Mouse (Mus musculus): ENCODE measurements around the gene Man1a.

Man1a gene

DNA sequence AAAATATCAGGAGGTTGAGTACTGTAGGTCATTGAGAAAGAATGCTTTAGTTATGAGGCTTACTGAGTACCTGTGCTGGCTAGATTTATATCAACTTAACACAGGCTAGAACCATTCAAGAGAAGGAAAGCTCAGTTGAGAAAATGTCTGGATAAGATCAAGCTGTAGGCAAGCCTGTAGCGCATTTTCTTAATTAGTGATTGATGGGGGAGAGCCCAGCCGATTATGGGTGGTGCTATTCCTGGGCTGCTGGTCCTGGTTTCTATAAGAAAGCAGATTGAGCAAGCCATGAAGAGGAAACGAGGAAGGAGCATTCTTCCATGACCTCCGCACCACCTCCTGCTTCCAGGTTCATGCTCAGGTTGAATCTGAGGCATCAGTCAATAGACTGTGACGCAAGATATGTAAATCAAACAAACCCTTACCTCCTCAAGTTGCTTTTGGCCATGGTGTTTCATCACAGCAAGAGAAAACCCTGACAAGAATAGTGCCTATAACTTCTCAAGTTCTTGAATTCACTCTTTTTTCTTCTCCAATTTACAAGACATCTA is 58.4 kb downstream of the Man1a start:
- no peak for DNase-seq (ENCODE audit: extremely low read depth, low read depth)

DNA sequence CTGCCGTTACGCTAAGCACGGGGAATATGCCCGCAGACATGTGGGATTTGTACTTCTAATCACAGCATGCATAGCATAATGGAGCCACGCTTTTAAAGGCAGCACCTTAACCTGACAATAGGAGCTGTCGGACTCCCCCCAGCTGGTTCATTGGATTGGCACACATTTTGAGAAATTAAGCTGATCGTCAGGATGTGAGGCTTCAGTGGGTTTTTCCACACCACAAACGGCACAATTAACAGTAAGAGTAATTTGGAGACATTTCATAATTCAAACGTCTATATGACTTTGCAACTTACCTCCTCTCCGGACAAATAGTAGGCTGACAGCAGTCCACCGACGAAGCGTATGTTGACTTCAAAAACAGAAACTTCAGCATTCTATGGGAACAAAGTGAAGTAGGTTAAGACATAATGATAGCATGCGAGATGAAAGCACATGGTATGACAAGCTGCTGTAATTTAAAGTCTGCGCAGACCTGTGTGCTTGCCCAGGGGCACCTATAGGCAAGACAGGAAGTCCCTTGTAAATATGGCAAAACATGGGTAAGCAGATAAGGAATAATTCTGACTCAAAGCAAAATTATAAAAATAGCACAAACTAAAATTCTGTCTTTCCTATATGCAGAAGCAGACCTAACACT is 62.2 kb downstream of the Man1a start:
- no peak for DNase-seq (ENCODE audit: extremely low read depth, low read depth)

DNA sequence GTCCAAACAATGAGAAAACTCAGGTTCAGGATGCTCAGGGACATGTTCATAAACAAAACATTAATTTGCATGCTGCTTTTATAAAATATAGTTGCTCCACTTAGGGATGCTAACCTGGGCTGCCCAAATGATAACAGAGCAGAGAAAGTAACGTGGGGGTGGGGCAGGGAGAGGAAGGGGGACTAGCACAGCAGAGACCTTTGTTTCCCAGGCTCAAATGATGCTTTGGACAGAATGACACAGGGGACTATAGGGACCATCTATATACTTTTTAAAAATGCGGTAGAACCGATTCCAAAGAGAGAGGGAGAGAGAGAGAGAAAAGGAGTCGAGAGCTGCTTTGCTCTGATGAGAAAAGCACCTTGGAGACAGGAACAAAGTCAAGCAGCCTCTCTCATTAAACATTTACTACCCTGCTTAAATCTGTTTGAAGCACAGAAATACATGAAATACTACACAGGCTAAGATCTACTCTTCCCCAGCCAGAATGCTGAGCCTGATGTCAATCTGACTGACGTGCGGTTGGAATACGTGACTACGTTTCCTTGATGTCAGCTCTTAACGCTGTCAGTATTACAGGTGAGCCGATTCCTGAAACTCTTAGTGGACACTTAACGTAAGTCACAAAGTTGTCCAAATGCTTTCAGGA is 63.1 kb downstream of the Man1a start:
- DNase-seq (ENCODE audit: extremely low read depth, low read depth) = no peak

DNA sequence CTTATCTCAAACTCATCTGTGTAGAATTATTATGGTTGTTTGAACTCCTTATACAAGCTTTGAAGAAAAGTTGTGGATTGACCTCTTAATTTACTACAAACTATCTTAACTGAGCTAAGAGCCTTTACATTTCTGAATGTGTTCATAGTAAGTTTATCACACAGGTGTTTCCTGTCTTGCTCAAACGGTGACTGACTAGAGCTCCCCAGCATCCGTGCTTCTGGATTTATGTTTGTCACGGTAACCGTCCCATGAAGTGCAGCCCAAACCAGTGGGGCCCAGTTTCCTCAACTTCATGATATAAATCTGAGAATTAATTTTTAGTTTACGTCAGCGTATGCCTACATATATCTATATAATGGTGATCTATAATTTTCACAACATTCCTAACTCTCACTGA is 67.3 kb downstream of the Man1a start:
- DNase-seq (ENCODE audit: extremely low read depth, low read depth) = no peak

DNA sequence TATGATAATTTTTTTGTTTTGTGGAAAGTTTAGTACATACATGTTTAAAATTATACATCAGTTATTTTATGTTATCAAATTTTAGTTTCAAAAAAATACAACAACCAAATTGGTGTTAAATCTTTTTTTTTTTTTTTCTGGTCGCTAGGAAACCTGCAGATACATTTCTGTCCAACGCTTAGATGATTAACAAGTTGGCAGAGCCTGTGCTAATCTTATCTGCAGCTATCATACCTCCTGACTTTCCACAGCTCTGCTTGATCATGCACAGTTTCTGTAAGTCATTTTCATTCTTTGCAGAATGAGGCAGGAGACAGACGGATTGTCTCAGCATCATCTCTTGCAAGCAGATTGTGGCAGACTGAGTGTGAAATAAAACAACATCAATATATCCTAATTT is 69.5 kb downstream of the Man1a start:
- no peak for DNase-seq (ENCODE audit: extremely low read depth, low read depth)

DNA sequence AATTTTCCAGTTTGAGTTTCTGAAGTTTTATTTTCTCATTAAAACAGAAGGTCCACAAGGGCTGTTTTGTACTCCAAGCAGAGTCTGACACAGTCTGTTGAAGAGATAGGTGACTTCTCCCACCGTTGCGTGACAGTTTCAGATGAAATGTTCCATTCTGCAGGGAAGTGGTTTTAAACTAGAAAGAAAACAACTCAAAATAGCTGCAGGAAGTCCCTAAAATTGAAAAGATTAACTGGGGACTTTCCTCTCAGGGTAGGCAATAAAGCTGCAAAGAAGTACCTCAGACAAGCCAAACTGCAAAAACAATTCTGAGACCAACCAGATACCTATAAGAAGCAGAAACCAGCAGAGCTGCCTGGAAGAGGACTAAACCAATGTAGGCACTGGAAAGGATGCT is 70.6 kb downstream of the Man1a start:
- DNase-seq (ENCODE audit: extremely low read depth, low read depth) = no peak

DNA sequence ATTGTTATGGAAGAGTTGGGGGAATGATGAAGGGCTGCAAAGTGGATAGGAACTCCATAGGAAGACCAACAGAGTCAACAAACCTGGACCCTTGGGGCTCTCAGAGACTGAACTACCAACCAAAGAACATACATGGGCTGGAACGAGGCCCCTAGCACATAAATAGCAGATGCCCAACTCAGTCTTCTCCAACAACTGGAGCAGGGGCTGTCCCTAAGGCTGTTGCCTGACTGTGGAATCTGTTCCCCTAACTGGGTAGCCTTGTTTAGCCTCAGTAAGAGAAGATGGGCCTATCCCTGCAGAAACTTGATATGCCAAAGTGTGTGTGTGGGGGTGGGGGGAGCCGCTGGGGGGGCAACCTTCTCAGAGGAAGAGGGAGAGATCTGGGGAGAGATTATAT is 73.5 kb downstream of the Man1a start:
- no peak for DNase-seq (ENCODE audit: extremely low read depth, low read depth)

DNA sequence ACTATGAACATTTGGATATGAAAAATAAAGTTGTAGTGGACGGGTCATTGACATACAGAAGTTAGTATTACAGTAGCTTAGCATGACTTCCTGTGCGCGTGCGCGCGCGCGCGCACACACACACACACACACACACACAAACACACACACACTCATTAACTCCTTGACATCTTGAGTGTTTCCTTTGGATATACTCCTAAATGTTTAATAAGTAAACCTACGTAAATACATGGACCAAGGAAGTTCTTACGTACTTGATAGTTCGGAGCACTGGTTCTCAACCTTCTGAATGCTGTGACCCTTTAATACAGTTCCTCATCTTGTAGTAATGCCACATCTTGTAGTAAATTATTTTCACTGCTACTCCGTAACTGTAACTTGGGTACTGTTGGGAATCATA is 79.1 kb downstream of the Man1a start:
- DNase-seq (ENCODE audit: extremely low read depth, low read depth) = no peak

DNA sequence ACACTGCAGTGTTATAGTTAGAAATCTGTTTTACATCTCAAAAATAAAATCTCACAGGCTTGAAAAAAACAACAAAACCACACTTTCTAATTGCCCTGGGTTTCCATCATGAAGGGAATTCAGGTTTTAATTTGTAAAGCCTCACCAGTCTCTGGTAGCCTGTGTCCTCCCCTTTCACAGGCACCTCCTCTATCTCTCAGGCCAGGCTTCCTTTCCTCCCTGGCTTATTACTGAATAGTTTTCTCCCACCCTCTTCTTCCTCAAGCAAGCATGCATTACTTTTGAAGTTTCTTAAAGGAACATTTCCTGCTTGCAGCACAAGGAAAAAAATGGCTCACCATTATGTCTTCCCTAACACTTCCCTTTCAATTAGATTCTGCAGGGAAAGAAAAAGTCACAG is 80.2 kb downstream of the Man1a start:
- DNase-seq (ENCODE audit: extremely low read depth, low read depth) = no peak

DNA sequence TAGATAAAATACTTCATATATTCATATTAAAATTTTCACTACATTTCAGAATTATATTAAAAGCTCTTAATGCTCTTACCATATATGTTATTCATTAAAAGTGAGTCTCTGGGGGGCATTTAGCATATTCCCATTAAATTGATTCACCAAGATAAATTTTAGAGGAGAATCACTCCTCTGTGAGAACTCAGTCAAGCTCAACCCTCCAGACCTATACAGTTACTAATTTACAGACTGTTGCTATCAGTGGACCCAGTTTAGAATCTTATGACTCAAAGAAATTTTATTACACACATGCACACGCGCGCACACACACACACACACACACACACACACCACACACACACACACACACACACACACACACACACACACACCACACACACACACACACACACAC is 81.8 kb downstream of the Man1a start:
- DNase-seq (ENCODE audit: extremely low read depth, low read depth) = no peak

DNA sequence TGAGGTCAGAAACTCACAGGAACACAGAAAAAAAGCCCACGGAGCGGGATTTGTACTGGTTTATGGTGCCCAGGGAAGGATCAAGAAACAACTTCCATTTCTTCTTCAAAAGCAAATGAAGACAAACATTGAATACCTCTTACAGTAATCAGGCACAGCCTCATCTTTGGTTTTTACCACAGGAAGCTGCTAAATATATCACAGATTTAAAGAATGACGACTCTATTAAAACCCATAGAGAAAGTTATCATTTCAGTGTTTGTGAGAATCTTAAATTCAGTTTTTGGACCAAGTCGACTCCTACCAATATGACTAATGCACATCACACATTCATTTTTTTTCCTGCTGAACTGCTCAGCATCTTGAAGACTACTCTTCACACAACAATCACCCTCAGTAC is 86.0 kb downstream of the Man1a start:
- no peak for DNase-seq (ENCODE audit: extremely low read depth, low read depth)

DNA sequence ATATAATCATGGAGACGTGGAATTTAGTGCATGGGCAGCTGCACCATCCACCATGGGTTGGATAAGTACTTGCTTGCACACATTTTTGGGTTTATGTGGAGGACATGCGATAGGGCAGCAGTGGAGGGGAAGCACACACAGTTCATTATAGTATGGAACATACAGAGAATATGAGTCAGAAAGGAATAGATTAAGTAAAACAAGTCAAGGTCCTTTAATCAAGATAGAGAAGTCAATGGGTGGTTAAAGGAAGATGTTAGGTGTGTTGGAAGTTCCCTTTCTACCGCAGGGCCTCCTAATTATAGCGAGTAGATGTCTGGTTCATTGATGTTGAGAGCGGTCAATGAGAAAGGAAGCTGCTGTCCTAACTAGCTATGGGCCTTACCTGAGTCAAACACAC is 91.5 kb downstream of the Man1a start:
- no peak for DNase-seq (ENCODE audit: extremely low read depth, low read depth)

DNA sequence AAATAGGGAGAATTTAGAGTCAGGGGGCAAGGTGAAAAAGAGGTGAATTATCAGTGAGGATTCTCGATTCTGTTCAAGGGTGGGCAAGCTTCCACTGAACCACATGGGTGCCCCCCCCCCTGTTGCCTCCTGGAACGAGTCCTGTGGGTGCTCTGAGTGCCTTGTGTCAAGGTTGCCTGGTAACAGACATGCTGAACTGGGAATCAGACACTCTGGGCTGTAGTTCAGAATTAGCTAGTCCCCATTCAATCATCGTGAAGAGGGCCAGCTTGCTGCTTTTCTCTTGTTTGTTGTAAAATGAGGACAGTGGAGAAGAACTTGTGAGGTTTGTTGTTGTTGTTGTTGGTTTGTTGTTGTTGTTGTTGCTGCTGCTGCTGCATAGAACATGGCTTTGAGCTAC is 92.3 kb downstream of the Man1a start:
- DNase-seq (ENCODE audit: extremely low read depth, low read depth) = no peak

DNA sequence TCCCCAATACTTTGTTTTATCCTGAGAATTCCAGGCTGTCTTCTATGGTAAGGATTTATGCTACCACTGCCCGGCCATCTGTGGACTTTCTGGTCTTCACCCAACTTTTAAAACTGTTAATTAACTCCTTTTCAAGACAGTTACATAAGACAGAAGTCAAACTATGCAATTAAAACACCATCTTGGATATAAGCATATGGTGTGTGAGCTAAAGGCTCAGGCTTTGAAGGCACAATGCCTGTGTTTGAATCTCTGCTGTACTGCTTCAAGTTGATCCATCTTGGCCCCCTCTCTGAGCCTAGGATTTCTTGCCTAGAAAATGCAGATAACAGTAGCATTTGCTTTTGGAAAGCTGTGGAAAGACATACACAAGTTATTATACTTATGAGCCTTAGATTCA is 97.8 kb downstream of the Man1a start:
- no peak for DNase-seq (ENCODE audit: extremely low read depth, low read depth)

DNA sequence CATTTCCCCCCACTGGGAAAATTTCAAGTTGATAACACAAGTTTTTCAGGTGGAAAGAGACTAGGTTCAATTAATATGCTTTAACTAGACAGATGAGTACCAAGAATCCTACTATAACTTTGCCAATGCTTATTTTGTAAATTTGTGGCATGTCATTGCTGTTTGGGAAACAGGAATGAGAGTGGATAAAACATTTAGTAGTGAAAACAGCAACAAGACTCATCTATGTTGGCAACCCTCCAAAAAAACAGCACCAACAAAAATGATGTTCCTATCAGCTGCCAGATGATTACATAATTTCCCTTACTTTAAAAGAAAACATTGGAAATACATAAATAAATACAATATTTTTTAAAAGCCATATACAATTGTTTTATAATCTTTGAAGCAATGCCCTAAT is 102.2 kb downstream of the Man1a start:
- DNase-seq (ENCODE audit: extremely low read depth, low read depth) = no peak

DNA sequence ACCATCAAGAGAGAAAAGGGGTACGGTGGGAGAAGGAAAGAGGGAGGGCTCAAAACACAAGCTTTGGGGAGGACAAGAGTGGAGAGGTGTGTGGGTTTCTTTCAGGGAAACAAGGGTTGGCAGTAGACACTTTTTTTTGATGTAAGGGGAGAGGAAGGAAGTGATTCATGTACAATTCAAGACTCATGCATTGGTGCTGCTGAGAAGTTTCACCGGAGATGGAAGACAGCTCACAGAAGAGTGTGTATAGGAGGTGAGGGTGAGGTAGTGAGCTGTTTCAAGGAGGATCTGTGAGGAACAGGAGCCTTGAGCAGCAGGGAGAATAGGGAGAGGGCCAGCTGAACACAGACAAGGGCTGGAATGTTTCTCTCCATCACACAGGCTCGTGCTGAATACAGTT is 116.7 kb downstream of the Man1a start:
- DNase-seq (ENCODE audit: extremely low read depth, low read depth) = no peak

DNA sequence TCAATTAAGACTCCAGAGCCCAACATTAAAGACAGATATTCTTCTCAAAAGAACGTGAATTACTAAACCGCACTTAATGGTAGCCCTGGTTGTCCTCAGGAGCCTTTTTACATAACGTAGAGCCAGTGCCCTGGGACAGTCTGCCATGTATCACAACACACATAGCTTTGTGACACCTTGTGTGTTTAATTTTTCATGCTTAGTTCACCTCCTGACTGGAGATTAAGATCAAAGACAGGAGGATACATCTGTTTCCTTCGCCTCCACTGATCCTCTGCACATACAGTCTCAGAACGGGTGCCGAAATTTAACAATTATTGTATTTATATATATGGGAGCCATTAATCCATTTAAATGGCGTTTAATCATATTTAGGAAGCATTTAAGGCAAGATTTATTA is 134.8 kb downstream of the Man1a start:
- no peak for DNase-seq (ENCODE audit: extremely low read depth, low read depth)

DNA sequence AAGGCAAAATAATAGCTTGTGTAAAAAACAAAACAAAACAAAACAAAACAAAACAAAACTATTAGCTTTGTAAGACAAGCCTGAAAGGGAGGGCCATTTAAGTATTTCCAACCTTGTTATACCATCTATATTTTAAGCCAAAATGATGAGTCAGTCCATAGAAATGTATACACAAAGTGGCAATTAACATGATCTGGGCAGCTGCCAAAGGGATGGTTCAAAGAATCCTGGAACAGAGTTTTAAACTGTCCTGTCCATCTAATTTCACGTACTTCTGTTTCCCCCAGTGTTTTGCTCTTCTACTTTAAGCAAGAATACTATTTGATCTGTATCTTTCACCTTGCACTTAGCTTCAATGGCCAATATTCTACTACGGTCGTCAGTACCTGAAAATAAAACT is 138.2 kb downstream of the Man1a start:
- no peak for DNase-seq (ENCODE audit: extremely low read depth, low read depth)

DNA sequence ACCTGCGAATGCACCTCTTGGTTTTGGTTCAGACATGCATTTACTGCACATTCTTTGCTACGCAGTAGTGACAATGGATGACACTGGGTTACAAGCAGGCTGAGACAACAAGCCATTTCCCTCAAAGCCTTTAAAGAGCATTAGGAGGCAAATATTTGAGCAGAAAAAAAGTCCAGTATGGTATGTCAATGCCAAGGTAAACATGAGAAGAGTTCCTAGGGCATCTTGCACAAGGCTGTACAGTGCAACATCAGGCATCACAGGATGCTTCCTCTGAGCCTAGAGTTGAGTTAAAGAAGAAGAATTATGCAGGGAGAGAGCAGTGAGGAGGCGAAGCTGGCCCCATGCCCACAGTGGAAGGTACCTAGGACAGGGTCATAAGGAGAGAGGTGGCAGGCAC is 140.3 kb downstream of the Man1a start:
- DNase-seq (ENCODE audit: extremely low read depth, low read depth) = no peak

DNA sequence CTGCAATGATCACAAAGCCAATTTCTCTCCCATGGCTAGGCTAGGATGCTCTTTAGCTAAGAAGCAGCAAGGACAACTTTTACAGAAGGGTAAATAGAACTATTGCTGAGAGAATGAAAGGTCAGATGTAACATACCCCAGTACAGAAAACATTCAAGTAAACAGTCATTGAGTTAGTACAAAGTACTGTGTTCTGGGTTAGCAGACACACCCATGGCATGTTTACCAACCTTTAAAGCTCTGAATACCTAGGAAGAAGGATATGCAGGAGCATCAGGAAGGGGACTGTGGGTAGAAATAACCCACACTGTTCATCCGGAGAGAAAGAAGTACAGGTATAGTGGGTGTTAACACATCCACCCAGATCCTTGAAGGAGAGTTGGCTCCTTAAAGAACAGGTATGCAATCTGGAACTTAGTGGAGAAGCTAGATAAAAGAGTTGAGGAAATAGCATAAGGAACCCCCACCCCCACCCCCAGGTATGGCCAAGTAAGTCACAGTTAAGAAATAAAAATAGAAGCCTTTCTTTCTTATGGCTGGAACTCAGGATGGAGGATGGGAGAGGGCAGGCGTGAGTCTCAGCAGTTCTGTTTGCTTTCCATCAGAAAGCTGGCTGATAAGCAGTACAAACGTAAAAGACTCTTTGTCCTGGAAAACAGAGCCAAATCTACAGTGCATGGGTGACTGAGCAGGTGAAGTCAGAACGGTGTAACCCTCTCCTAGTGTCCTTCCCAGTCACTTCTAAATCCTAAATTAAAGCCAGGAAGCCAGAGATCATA is 146.5 kb downstream of the Man1a start:
- no peak for DNase-seq (ENCODE audit: extremely low read depth, low read depth)

DNA sequence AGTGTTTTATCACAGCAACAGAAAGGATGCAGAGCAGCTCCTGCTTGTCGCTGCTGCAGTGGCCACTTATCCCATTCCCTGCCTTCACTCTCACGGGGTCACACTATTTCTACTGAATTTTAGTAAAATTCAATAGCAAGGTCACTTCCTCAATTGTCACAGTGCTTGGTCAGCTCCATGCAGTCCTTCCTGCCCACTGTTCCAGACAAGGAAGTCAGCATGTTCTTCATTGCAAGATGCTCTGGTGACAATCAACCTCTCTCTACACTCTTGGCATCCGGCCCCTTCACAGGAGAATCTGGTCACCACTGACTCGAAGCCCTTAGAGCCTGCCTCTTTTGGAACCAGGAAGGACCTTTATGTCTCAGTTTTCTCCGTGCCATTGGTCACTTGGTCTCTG is 148.5 kb downstream of the Man1a start:
- DNase-seq (ENCODE audit: extremely low read depth, low read depth) = no peak

DNA sequence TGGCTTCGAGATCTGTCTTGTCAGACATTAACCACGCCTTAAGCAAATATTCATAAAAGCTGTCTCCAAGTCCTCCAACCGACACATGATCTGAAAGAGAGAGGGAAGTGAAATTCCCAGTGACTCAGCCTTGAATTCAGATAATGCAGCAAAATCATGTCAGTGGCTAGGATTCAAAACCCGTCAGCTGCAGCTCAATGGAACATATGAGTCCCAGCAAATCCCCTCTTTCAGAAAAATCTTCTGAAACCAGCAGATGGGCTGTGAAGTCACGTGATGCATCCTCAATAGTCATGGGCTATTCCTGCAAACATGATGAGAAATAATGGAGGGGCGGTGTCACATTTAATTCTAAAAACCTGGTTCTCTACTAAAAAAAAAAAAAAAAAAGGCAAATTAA is 151.0 kb downstream of the Man1a start:
- no peak for DNase-seq (ENCODE audit: extremely low read depth, low read depth)

DNA sequence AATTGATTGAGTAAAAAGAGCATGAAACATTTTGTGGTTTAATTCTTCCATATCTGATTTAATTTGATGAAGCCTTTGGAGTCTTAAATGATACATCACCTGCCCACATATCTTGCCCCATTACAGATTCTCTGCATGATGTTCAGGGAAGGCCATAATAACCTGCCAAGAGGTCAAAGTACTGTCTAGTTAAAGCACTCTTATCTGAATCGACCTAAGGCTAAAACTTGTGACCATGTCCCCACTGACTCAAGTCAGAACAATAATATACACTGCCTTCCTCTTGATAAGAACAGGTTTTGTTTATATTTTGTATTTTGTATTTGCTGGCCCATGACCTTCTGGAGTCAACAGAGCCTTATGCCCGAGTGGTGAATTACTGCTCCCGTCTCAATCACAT is 154.2 kb downstream of the Man1a start:
- no peak for DNase-seq (ENCODE audit: extremely low read depth, low read depth)

All from MEL-GATA-1-ER (cell line).